8 mouse cellular contexts compared by ENCODE assay signal in genomic region chr6:101198284-101198942, GRCm38 (mm10).
DNase-seq lines count a peak whose midpoint lies in the region.

No protein-coding gene starts in this region.

- peaks cover 9% of the 10 kb centered on the region for H3K27me3 ChIP-seq in hindbrain, embryonic 10.5 days (ENCODE audit: insufficient read depth, poor library complexity, severe bottlenecking)

- whole genome bisulfite sequencing in hindbrain, embryonic 10.5 days: 4% methylated on average over 24 of the region's 24 CpGs

- no peaks in the 10 kb centered on the region for H3K36me3 ChIP-seq in hindbrain, embryonic 10.5 days

- H3K4me1 ChIP-seq in hindbrain, embryonic 10.5 days (replicated peaks): peaks cover 54% of the 10 kb centered on the region

- H3K27ac ChIP-seq in hindbrain, embryonic 10.5 days: peak overlapping the region; percentile 87

- intact Hi-C loops in left cerebral cortex, postnatal 25 days (cut with DNase I): loop anchor here (10.0 kb wide), 1 partner anchor 524 kb away; the partner anchor contains the start of gene Shq1

- no peaks in the 10 kb centered on the region for H3K9me3 ChIP-seq in hindbrain, embryonic 10.5 days

- DNase-seq in cerebellum, adult 8-10 months: peak; percentile 3
- DNase-seq in cerebellum, adult 11 months: no peak
- peak; percentile 44 for DNase-seq in brain, adult 2 months (ENCODE audit: low read depth, low spot score)
- DNase-seq in hindbrain, embryonic 10.5 days (ENCODE audit: low spot score): peak; percentile 83
- DNase-seq in left cerebral cortex, postnatal 25 days (ENCODE audit: low spot score in 2 of 2): peak; percentile 50 to 57
- peak; percentile 81 for DNase-seq in retina, postnatal 1 day
- no peak for DNase-seq in thymus, postnatal 25 days
- DNase-seq in adipocyte (ENCODE audit: low spot score): no peak

- peak overlapping the region; percentile 52 for H3K4me3 ChIP-seq in hindbrain, embryonic 10.5 days

Comparison
In these comparisons a context has a peak if more than half of its experiments do, and no peak if none do; other contexts are left out.
1. DNase-seq: peak in cerebellum, adult 8-10 months (single experiment), brain, adult 2 months (single experiment), hindbrain, embryonic 10.5 days (single experiment), left cerebral cortex, postnatal 25 days (2 of 2) and retina, postnatal 1 day (single experiment); none in cerebellum, adult 11 months (single experiment), thymus, postnatal 25 days (single experiment) and adipocyte (single experiment).